Mouse (Mus musculus): ENCODE data around the gene Rnaseh2a. TPM values are rescaled to one million over a fixed set of nuclear protein-coding genes. Genes with fewer than 3 reads are reported as not detected.

Rnaseh2a gene
- polyA plus RNA-seq, 1 experiment from 2014 or later, result 54.7 TPM

DNA sequence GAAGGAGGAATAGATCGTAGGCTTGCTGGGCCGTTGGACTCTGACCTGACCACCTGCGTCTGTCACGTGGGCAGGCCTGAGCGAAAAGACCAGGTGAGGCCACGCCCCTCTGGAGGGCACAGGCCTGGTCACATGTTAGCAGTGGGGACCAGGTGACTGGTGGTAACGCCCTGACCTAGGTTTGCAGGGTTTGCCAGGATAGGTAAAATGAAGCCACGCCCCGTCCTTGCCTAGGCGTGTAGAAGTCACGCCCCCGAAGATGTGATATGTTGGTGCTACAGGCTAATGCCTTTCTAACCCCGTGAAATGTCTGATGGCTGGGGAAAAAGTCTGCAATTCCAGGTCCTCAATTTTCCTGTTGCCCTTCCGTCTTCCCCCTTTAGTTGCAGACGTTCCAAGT is 21.3 kb upstream of the Rnaseh2a start:
- peaks cover 30% of the 10 kb centered on the region for H3K4me1 ChIP-seq
- H3K36me3 ChIP-seq (replicated peaks), result no peaks in the 10 kb centered on the region
- ATAC-seq (replicated peaks), result peak; percentile 60
- peak overlapping the region; percentile 70 for H3K4me2 ChIP-seq
- WGBS, result 3% methylated on average over 15 of the region's 15 CpGs
- H3K9ac ChIP-seq, result peak overlapping the region; percentile 58
- H3K9me3 ChIP-seq, result no peaks in the 10 kb centered on the region
- H3K4me3 ChIP-seq, result peak overlapping the region; percentile 54
- peak overlapping the region; percentile 72 for H3K27ac ChIP-seq
- peaks cover 29% of the 10 kb centered on the region for H3K27me3 ChIP-seq (replicated peaks)

DNA sequence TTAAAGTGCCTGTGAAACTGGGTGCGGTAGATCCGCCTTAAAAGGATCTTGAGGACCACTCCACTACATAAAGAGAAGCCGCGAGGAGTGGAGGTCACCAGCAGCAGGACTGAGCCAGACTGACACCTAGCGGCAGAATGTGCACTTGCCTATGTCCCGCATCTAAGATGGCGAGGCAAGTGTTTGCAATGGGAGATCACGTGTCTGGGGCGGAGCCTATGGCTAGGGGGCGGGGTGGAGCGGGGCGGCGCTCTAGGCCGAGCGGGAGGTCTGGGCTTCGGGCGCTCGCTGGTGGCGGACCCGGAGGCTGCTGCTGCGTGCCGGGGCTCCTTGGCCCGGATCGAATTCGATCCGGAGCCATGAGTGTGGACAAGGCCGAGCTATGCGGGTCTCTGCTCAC is 20.8 kb upstream of the Rnaseh2a start, which contains the start of gene Hook2:
Hook2 (plus strand) TSS at position 255 of the 400 bp plus-strand sequence.
- peak within 1 kb of the TSS; percentile 70 for H3K4me2 ChIP-seq
- H3K36me3 ChIP-seq (replicated peaks), result no peaks in the 10 kb centered on the region
- H3K9ac ChIP-seq, result peak within 1 kb of the TSS; percentile 58
- under 1% methylated on average over 28 of the region's 28 CpGs for WGBS
- peak within 1 kb of the TSS; percentile 54 for H3K4me3 ChIP-seq
- peaks cover 31% of the 10 kb centered on the region for H3K4me1 ChIP-seq
- H3K27ac ChIP-seq, result peak within 1 kb of the TSS; percentile 72
- H3K9me3 ChIP-seq, result no peaks in the 10 kb centered on the region
- H3K27me3 ChIP-seq (replicated peaks), result peaks cover 25% of the 10 kb centered on the region
- peak; percentile 90 for ATAC-seq (replicated peaks)

GRCm38 (mm10) chr8:84989810-84990209 is 20.2 kb upstream of the Rnaseh2a start:
- Histone ChIP-seq H3K27me3 (replicated peaks) (peaks cover 20% of the 10 kb centered on the region), H3K27ac (peak overlapping the region; percentile 72), H3K4me2 (peak overlapping the region; percentile 70), H3K4me3 (peak overlapping the region; percentile 54), H3K4me1 (peaks cover 37% of the 10 kb centered on the region), H3K36me3 (replicated peaks) (no peaks in the 10 kb centered on the region), H3K9me3 (no peaks in the 10 kb centered on the region), H3K9ac (peak overlapping the region; percentile 54)
- peak; percentile 43 for ATAC-seq (replicated peaks)
- WGBS, result under 1% methylated on average over 15 of the region's 15 CpGs

- H3K4me2 ChIP-seq, result peak overlapping the region; percentile 70
- no peaks in the 10 kb centered on the region for H3K36me3 ChIP-seq (replicated peaks)
- no peaks in the 10 kb centered on the region for H3K9me3 ChIP-seq
- ATAC-seq (replicated peaks), result no peak
- 0 out of 2 replicates have a peak overlapping the region, but pooled peaks have one; percentile 54 for H3K9ac ChIP-seq
- 12% methylated on average over 15 of the region's 15 CpGs for WGBS
- H3K4me3 ChIP-seq, result peak overlapping the region; percentile 54
- H3K27me3 ChIP-seq (replicated peaks), result peaks cover 21% of the 10 kb centered on the region; the same call in 1 of the 2 replicates
- H3K27ac ChIP-seq, result no peak overlapping the region
- peaks cover 42% of the 10 kb centered on the region for H3K4me1 ChIP-seq
These were observed 19.8 kb upstream of the Rnaseh2a start for GRCm38 (mm10) chr8:84989311-84989731.

DNA sequence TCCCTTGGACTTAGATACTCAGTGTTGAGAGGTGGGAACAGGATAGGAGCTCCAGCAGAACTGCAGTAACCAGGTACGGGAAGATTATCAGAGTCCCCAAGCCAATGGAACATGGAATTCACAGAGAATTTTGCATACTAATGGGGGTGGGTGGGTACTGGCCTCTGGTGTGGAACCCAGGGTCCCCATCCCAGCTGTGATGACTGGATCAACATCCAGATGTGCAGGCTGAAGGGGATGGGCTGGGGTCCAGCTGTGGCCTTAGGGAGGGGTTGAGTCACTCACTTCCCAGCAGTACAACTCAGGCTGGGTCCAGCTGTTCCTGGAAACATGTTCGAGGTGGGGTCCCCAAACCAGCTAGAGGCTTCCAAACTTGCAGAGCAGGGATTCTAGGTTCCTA is 18.3 kb upstream of the Rnaseh2a start:
- no peaks in the 10 kb centered on the region for H3K9me3 ChIP-seq
- H3K27ac ChIP-seq, result no peak overlapping the region
- no peak overlapping the region for H3K4me3 ChIP-seq
- H3K36me3 ChIP-seq (replicated peaks), result no peaks in the 10 kb centered on the region
- H3K4me1 ChIP-seq, result peaks cover 43% of the 10 kb centered on the region
- no peak overlapping the region for H3K9ac ChIP-seq
- no peak for ATAC-seq (replicated peaks)
- peaks cover 25% of the 10 kb centered on the region; the same call in 1 of the 2 replicates for H3K27me3 ChIP-seq (replicated peaks)
- 78% methylated on average over 2 of the region's 2 CpGs for WGBS
- H3K4me2 ChIP-seq, result no peak overlapping the region

- no peak overlapping the region for H3K4me2 ChIP-seq
- 83% methylated on average over 5 of the region's 5 CpGs for WGBS
- peaks cover 25% of the 10 kb centered on the region; the same call in 1 of the 2 replicates for H3K27me3 ChIP-seq (replicated peaks)
- no peaks in the 10 kb centered on the region for H3K36me3 ChIP-seq (replicated peaks)
- peaks cover 43% of the 10 kb centered on the region for H3K4me1 ChIP-seq
- H3K27ac ChIP-seq, result no peak overlapping the region
- ATAC-seq (replicated peaks), result no peak
- no peak overlapping the region for H3K4me3 ChIP-seq
- H3K9ac ChIP-seq, result no peak overlapping the region
- no peaks in the 10 kb centered on the region for H3K9me3 ChIP-seq
These were observed 17.8 kb upstream of the Rnaseh2a start for GRCm38 (mm10) chr8:84987388-84987787.

DNA sequence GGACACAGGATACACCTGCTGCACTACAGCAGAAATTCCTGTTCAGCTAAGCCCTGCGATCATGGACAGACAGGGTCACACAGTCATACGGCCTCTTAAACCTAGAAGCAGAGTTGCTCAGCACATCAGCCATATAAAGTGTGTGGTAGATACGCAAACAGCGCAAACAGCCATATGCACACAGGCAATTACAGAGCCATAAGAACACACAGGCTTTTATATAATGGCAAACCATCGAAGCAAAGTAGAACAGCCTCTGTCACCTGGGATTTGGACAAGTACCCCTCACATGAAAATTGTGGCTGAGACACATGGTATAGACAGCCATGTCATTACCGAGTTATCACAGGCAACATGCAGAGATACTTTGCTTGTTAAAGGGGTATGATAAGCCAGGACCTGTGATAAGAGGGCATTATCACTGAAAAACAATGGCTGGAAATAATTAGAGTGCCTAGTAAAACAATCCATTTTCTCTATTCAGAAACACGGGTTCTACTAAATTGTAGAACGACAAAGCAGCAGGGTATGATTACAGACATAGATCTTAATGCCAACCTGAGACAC is 16.9 kb upstream of the Rnaseh2a start:
- H3K36me3 ChIP-seq (replicated peaks), result no peaks in the 10 kb centered on the region
- WGBS, result 36% methylated on average over 8 of the region's 8 CpGs
- peak overlapping the region; percentile 55 for H3K4me3 ChIP-seq
- peak overlapping the region; percentile 49; the same call in 1 of the 2 replicates for H3K9ac ChIP-seq
- ATAC-seq (replicated peaks), result no peak; the same call in 1 of the 2 replicates
- H3K4me2 ChIP-seq, result peak overlapping the region; percentile 98
- peak overlapping the region; percentile 82 for H3K27ac ChIP-seq
- peaks cover 30% of the 10 kb centered on the region for H3K27me3 ChIP-seq (replicated peaks)
- no peaks in the 10 kb centered on the region for H3K9me3 ChIP-seq
- peaks cover 41% of the 10 kb centered on the region for H3K4me1 ChIP-seq

- Histone ChIP-seq H3K4me2 (peak overlapping the region; percentile 98), H3K4me3 (peak overlapping the region; percentile 55), H3K27me3 (replicated peaks) (peaks cover 30% of the 10 kb centered on the region), H3K27ac (peak overlapping the region; percentile 82), H3K9me3 (no peaks in the 10 kb centered on the region), H3K36me3 (replicated peaks) (no peaks in the 10 kb centered on the region), H3K4me1 (peaks cover 39% of the 10 kb centered on the region), H3K9ac (peak overlapping the region; percentile 49)
- WGBS, result under 1% methylated on average over 53 of the region's 53 CpGs
- peak; percentile 53 for ATAC-seq (replicated peaks)
These were observed 16.3 kb upstream of the Rnaseh2a start for GRCm38 (mm10) chr8:84985684-84986378.

- no peak for ATAC-seq (replicated peaks)
- H3K9me3 ChIP-seq, result no peaks in the 10 kb centered on the region
- peak overlapping the region; percentile 98 for H3K4me2 ChIP-seq
- 2% methylated on average over 23 of the region's 23 CpGs for WGBS
- H3K9ac ChIP-seq, result peak overlapping the region; percentile 49
- H3K36me3 ChIP-seq (replicated peaks), result no peaks in the 10 kb centered on the region
- peak overlapping the region; percentile 55 for H3K4me3 ChIP-seq
- peaks cover 30% of the 10 kb centered on the region for H3K27me3 ChIP-seq (replicated peaks)
- H3K27ac ChIP-seq, result peak overlapping the region; percentile 82
- peaks cover 43% of the 10 kb centered on the region for H3K4me1 ChIP-seq
These were observed 15.6 kb upstream of the Rnaseh2a start for GRCm38 (mm10) chr8:84985049-84985683.

DNA sequence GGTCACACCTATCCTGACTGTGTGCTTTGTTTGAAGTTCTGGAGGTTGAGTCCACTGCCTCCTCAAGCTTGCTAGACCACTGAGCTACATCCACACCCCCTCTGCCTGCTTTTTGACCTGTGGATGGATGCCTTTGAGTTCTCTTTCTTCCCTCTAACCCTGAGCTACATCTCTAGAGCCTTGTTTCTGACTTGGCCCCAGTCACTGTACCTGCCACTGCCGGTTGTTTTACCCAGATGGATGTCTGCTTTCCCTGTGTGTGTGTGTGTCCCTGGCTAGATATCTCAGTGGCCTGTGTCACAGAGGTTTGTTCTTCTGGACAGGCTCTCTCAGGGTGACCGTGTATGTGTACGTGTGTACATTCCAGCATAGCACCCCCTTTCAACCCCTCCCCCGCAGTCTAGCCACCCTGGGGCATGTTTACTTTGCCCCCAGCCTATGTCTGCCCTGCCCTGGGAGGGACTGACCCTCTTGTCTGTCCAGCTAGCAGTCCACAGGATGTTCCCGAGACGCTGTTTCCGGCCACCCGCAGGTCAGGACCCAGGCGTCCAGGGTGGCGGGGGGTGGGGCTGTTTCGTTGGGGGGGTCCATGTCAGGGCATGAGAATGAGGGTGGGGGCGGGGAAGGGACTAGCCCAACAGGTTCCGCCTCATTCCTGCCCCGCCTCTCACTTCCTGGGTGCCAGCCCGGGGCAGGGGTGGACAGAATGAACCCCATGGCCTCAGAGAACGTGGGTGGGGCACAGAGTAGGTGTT is 14.9 kb upstream of the Rnaseh2a start:
- Histone ChIP-seq H3K9ac (peak overlapping the region; percentile 49), H3K4me3 (peak overlapping the region; percentile 55)
- WGBS, result 19% methylated on average over 16 of the region's 16 CpGs

GRCm38 (mm10) chr8:84982499-84983011 is 13.0 kb upstream of the Rnaseh2a start:
- H3K9me3 ChIP-seq, result no peaks in the 10 kb centered on the region
- H3K27ac ChIP-seq, result no peak overlapping the region
- peaks cover 29% of the 10 kb centered on the region for H3K27me3 ChIP-seq (replicated peaks)
- 71% methylated on average over 3 of the region's 3 CpGs for WGBS
- ATAC-seq (replicated peaks), result no peak
- no peaks in the 10 kb centered on the region for H3K36me3 ChIP-seq (replicated peaks)
- H3K9ac ChIP-seq, result no peak overlapping the region
- no peak overlapping the region for H3K4me2 ChIP-seq
- peaks cover 60% of the 10 kb centered on the region for H3K4me1 ChIP-seq
- H3K4me3 ChIP-seq, result no peak overlapping the region

More for the DNA sequence above, 14.9 kb upstream of the Rnaseh2a start:
- H3K4me2 ChIP-seq, result peak overlapping the region; percentile 98
- peaks cover 30% of the 10 kb centered on the region for H3K27me3 ChIP-seq (replicated peaks)
- H3K4me1 ChIP-seq, result peaks cover 45% of the 10 kb centered on the region
- H3K36me3 ChIP-seq (replicated peaks), result no peaks in the 10 kb centered on the region
- peak overlapping the region; percentile 82; the same call in 1 of the 2 replicates for H3K27ac ChIP-seq
- ATAC-seq (replicated peaks), result no peak
- H3K9me3 ChIP-seq, result no peaks in the 10 kb centered on the region

Measured in midbrain, embryonic 15.5 days (tissue).